Mouse (Mus musculus): Measurements from ENCODE around the gene Scn9a. TPM values are rescaled to one million over a fixed set of nuclear protein-coding genes. Genes with fewer than 3 reads are reported as not detected.

Gene Scn9a
- polyA plus RNA-seq, 1 experiment = 0.44 TPM

GRCm38 (mm10) chr2:66465484-66465883, 169.3 kb downstream of the Scn9a start:
- Histone ChIP-seq H3K27ac (ENCODE audit: insufficient read depth, low read length) (no peak overlapping the region), H3K4me1 (ENCODE audit: control insufficient read depth, insufficient read depth, low read length) (no peaks in the 10 kb centered on the region), H3K4me3 (ENCODE audit: insufficient read depth, low read length) (no peak overlapping the region)
- TF ChIP-seq CTCF (IDR thresholded peaks at IDR 0.05; ENCODE audit: borderline replicate concordance, insufficient read depth, low read length) (no peak), POLR2A (IDR thresholded peaks at IDR 0.05; ENCODE audit: low read depth, low read length) (no peak)

GRCm38 (mm10) chr2:66464874-66465458, 169.8 kb downstream of the Scn9a start:
- H3K27ac ChIP-seq (ENCODE audit: insufficient read depth, low read length) = no peak overlapping the region
- H3K4me3 ChIP-seq (ENCODE audit: insufficient read depth, low read length) = no peak overlapping the region
- no peaks in the 10 kb centered on the region for H3K4me1 ChIP-seq (ENCODE audit: control insufficient read depth, insufficient read depth, low read length)
- TF ChIP-seq CTCF (IDR thresholded peaks at IDR 0.05; ENCODE audit: borderline replicate concordance, insufficient read depth, low read length) (no peak), POLR2A (IDR thresholded peaks at IDR 0.05; ENCODE audit: low read depth, low read length) (no peak)

GRCm38 (mm10) chr2:66463916-66464315, 170.8 kb downstream of the Scn9a start:
- Histone ChIP-seq H3K4me3 (ENCODE audit: insufficient read depth, low read length) (no peak overlapping the region), H3K27ac (ENCODE audit: insufficient read depth, low read length) (no peak overlapping the region), H3K4me1 (ENCODE audit: control insufficient read depth, insufficient read depth, low read length) (no peaks in the 10 kb centered on the region)
- no peak for TF ChIP-seq POLR2A (IDR thresholded peaks at IDR 0.05; ENCODE audit: low read depth, low read length)
- no peak for TF ChIP-seq CTCF (IDR thresholded peaks at IDR 0.05; ENCODE audit: borderline replicate concordance, insufficient read depth, low read length)

- no peak for TF ChIP-seq CTCF (IDR thresholded peaks at IDR 0.05; ENCODE audit: borderline replicate concordance, insufficient read depth, low read length)
- TF ChIP-seq POLR2A (IDR thresholded peaks at IDR 0.05; ENCODE audit: low read depth, low read length) = no peak
- Histone ChIP-seq H3K27ac (ENCODE audit: insufficient read depth, low read length) (no peak overlapping the region), H3K4me1 (ENCODE audit: control insufficient read depth, insufficient read depth, low read length) (no peaks in the 10 kb centered on the region), H3K4me3 (ENCODE audit: insufficient read depth, low read length) (no peak overlapping the region)
Measured at GRCm38 (mm10) chr2:66462458-66462857, 172.3 kb downstream of the Scn9a start.

- no peaks in the 10 kb centered on the region for H3K4me1 ChIP-seq (ENCODE audit: control insufficient read depth, insufficient read depth, low read length)
- H3K4me3 ChIP-seq (ENCODE audit: insufficient read depth, low read length) = no peak within 1 kb of the TSS
- TF ChIP-seq POLR2A (IDR thresholded peaks at IDR 0.05; ENCODE audit: low read depth, low read length) (no peak), CTCF (IDR thresholded peaks at IDR 0.05; ENCODE audit: borderline replicate concordance, insufficient read depth, low read length) (no peak)
Measured at GRCm38 (mm10) chr2:66440711-66441110, 194.1 kb downstream of the Scn9a start, which contains the start of gene Scn1a. Gene Scn1a, minus strand, starts transcription at chr2:66440840.

GRCm38 (mm10) chr2:66439764-66440471, 194.8 kb downstream of the Scn9a start:
- TF ChIP-seq POLR2A (IDR thresholded peaks at IDR 0.05; ENCODE audit: low read depth, low read length) (no peak), CTCF (IDR thresholded peaks at IDR 0.05; ENCODE audit: borderline replicate concordance, insufficient read depth, low read length) (no peak)
- Histone ChIP-seq H3K4me1 (ENCODE audit: control insufficient read depth, insufficient read depth, low read length) (no peaks in the 10 kb centered on the region), H3K27ac (ENCODE audit: insufficient read depth, low read length) (no peak overlapping the region), H3K4me3 (ENCODE audit: insufficient read depth, low read length) (no peak overlapping the region)

More at GRCm38 (mm10) chr2:66440711-66441110, 194.1 kb downstream of the Scn9a start, which contains the start of gene Scn1a:
- H3K27ac ChIP-seq (ENCODE audit: insufficient read depth, low read length) = no peak within 1 kb of the TSS

GRCm38 (mm10) chr2:66436286-66436685, 198.5 kb downstream of the Scn9a start:
- Histone ChIP-seq H3K27ac (ENCODE audit: insufficient read depth, low read length) (no peak overlapping the region), H3K4me1 (ENCODE audit: control insufficient read depth, insufficient read depth, low read length) (no peaks in the 10 kb centered on the region), H3K4me3 (ENCODE audit: insufficient read depth, low read length) (no peak overlapping the region)
- TF ChIP-seq POLR2A (IDR thresholded peaks at IDR 0.05; ENCODE audit: low read depth, low read length) = no peak
- TF ChIP-seq CTCF (IDR thresholded peaks at IDR 0.05; ENCODE audit: borderline replicate concordance, insufficient read depth, low read length) = no peak

Other genes with a start within 250 kb of the Scn9a start
- 0.14 and 0.17 TPM in 2 replicates for gene Scn1a, start 194.1 kb downstream of the Scn9a start, polyA plus RNA-seq (2011; ENCODE audit: insufficient read length, low read depth, missing spikeins)
- 0.53 and 1.9 TPM in 2 replicates for gene Scn7a, start 150.0 kb upstream of the Scn9a start, polyA plus RNA-seq (2011; ENCODE audit: insufficient read length, low read depth, missing spikeins)